Mouse (Mus musculus): Measurements from ENCODE around the gene Lrch1. TPM values are rescaled to one million over a fixed set of nuclear protein-coding genes. Genes with fewer than 3 reads are reported as not detected.

Gene Lrch1
- total RNA-seq, 1 experiment, result 3.3 TPM

- no peak overlapping the region for H3K4me3 ChIP-seq (ENCODE audit: insufficient read depth in 1 of 2, low read depth in 1 of 2, low read length in 2 of 2, poor library complexity in 1 of 2, severe bottlenecking in 1 of 2)
- TF ChIP-seq MAFK (IDR thresholded peaks at IDR 0.05; ENCODE audit: insufficient read depth, low read depth, low read length) (no peak), HCFC1 (IDR thresholded peaks at IDR 0.05; ENCODE audit: borderline replicate concordance, insufficient read depth, low read length) (no peak), ZC3H11A (IDR thresholded peaks at IDR 0.05; ENCODE audit: borderline replicate concordance, low read depth, low read length) (no peak), ZNF384 (IDR thresholded peaks at IDR 0.05; ENCODE audit: low read depth, low read length) (no peak), CHD2 (IDR thresholded peaks at IDR 0.05; ENCODE audit: low read depth, low read length) (no peak)
These were observed 94.5 kb downstream of the Lrch1 start for GRCm38 (mm10) chr14:74852965-74853758.

GRCm38 (mm10) chr14:74851866-74852265, 95.8 kb downstream of the Lrch1 start:
- in situ Hi-C loops (cut with MboI; ENCODE audit: low sequenced_read_pairs in 2 of 2, unreplicated experiment in 2 of 2), result no loop called here

More at GRCm38 (mm10) chr14:74852965-74853758, 94.5 kb downstream of the Lrch1 start:
- in situ Hi-C loops (cut with MboI; ENCODE audit: low sequenced_read_pairs in 2 of 2, unreplicated experiment in 2 of 2), result no loop called here
- no peaks in the 10 kb centered on the region for H3K9me3 ChIP-seq (ENCODE audit: control insufficient read depth, insufficient read depth, low read depth, low read length)
- no peaks in the 10 kb centered on the region for H3K36me3 ChIP-seq (ENCODE audit: control insufficient read depth, insufficient read depth, low read length, poor library complexity, severe bottlenecking)
- H3K9ac ChIP-seq (ENCODE audit: insufficient read depth, low read depth, low read length, poor library complexity, severe bottlenecking), result no peak overlapping the region
- H3K4me1 ChIP-seq (ENCODE audit: control insufficient read depth in 2 of 2, insufficient read depth in 2 of 2, low read length in 2 of 2, poor library complexity in 1 of 2), result peaks cover 0 to 1% of the 10 kb centered on the region in 2 experiments; a peak in 1 of 4 replicates
- no peak for DNase-seq (ENCODE audit: low read depth, low spot score)
- H3K27ac ChIP-seq (ENCODE audit: insufficient read depth, low read depth, low read length, poor library complexity, severe bottlenecking), result no peak overlapping the region

GRCm38 (mm10) chr14:74849020-74849419, 98.7 kb downstream of the Lrch1 start:
- no peak overlapping the region for H3K27ac ChIP-seq (ENCODE audit: insufficient read depth, low read depth, low read length, poor library complexity, severe bottlenecking)
- in situ Hi-C loops (cut with MboI; ENCODE audit: low sequenced_read_pairs in 2 of 2, unreplicated experiment in 2 of 2), result no loop called here
- H3K9me3 ChIP-seq (ENCODE audit: control insufficient read depth, insufficient read depth, low read depth, low read length), result no peaks in the 10 kb centered on the region
- no peak overlapping the region for H3K4me3 ChIP-seq (ENCODE audit: insufficient read depth in 1 of 2, low read depth in 1 of 2, low read length in 2 of 2, poor library complexity in 1 of 2, severe bottlenecking in 1 of 2)
- no peak for DNase-seq (ENCODE audit: low read depth, low spot score)
- H3K4me1 ChIP-seq (ENCODE audit: control insufficient read depth in 2 of 2, insufficient read depth in 2 of 2, low read length in 2 of 2, poor library complexity in 1 of 2), result peaks cover 0 to 1% of the 10 kb centered on the region in 2 experiments; a peak in 1 of 4 replicates
- no peaks in the 10 kb centered on the region for H3K36me3 ChIP-seq (ENCODE audit: control insufficient read depth, insufficient read depth, low read length, poor library complexity, severe bottlenecking)
- no peak overlapping the region for H3K9ac ChIP-seq (ENCODE audit: insufficient read depth, low read depth, low read length, poor library complexity, severe bottlenecking)
- no peak for TF ChIP-seq CHD2 (IDR thresholded peaks at IDR 0.05; ENCODE audit: low read depth, low read length)
- TF ChIP-seq ZNF384 (IDR thresholded peaks at IDR 0.05; ENCODE audit: low read depth, low read length), result no peak
- TF ChIP-seq HCFC1 (IDR thresholded peaks at IDR 0.05; ENCODE audit: borderline replicate concordance, insufficient read depth, low read length), result no peak
- TF ChIP-seq ZC3H11A (IDR thresholded peaks at IDR 0.05; ENCODE audit: borderline replicate concordance, low read depth, low read length), result no peak

More at GRCm38 (mm10) chr14:74851866-74852265, 95.8 kb downstream of the Lrch1 start:
- no peak overlapping the region for H3K4me3 ChIP-seq (ENCODE audit: insufficient read depth in 1 of 2, low read depth in 1 of 2, low read length in 2 of 2, poor library complexity in 1 of 2, severe bottlenecking in 1 of 2)
- no peak for TF ChIP-seq CHD2 (IDR thresholded peaks at IDR 0.05; ENCODE audit: low read depth, low read length)
- no peak for TF ChIP-seq HCFC1 (IDR thresholded peaks at IDR 0.05; ENCODE audit: borderline replicate concordance, insufficient read depth, low read length)
- no peak for TF ChIP-seq MAFK (IDR thresholded peaks at IDR 0.05; ENCODE audit: insufficient read depth, low read depth, low read length)
- no peak for TF ChIP-seq ZNF384 (IDR thresholded peaks at IDR 0.05; ENCODE audit: low read depth, low read length)
- TF ChIP-seq ZC3H11A (IDR thresholded peaks at IDR 0.05; ENCODE audit: borderline replicate concordance, low read depth, low read length), result no peak
- no peak overlapping the region for H3K27ac ChIP-seq (ENCODE audit: insufficient read depth, low read depth, low read length, poor library complexity, severe bottlenecking)
- no peaks in the 10 kb centered on the region for H3K36me3 ChIP-seq (ENCODE audit: control insufficient read depth, insufficient read depth, low read length, poor library complexity, severe bottlenecking)
- H3K9ac ChIP-seq (ENCODE audit: insufficient read depth, low read depth, low read length, poor library complexity, severe bottlenecking), result no peak overlapping the region
- no peak for DNase-seq (ENCODE audit: low read depth, low spot score)
- no peaks in the 10 kb centered on the region for H3K9me3 ChIP-seq (ENCODE audit: control insufficient read depth, insufficient read depth, low read depth, low read length)
- H3K4me1 ChIP-seq (ENCODE audit: control insufficient read depth in 2 of 2, insufficient read depth in 2 of 2, low read length in 2 of 2, poor library complexity in 1 of 2), result peaks cover 0 to 1% of the 10 kb centered on the region in 2 experiments; a peak in 1 of 4 replicates

- TF ChIP-seq CHD2 (IDR thresholded peaks at IDR 0.05; ENCODE audit: low read depth, low read length), result no peak
- no peak for TF ChIP-seq HCFC1 (IDR thresholded peaks at IDR 0.05; ENCODE audit: borderline replicate concordance, insufficient read depth, low read length)
- no peak for TF ChIP-seq ZC3H11A (IDR thresholded peaks at IDR 0.05; ENCODE audit: borderline replicate concordance, low read depth, low read length)
- no peaks in the 10 kb centered on the region; a peak in 1 of 4 replicates for H3K4me1 ChIP-seq (ENCODE audit: control insufficient read depth in 2 of 2, insufficient read depth in 2 of 2, low read length in 2 of 2, poor library complexity in 1 of 2)
- H3K9ac ChIP-seq (ENCODE audit: insufficient read depth, low read depth, low read length, poor library complexity, severe bottlenecking), result no peak overlapping the region
- H3K9me3 ChIP-seq (ENCODE audit: control insufficient read depth, insufficient read depth, low read depth, low read length), result no peaks in the 10 kb centered on the region
- H3K27ac ChIP-seq (ENCODE audit: insufficient read depth, low read depth, low read length, poor library complexity, severe bottlenecking), result no peak overlapping the region
- DNase-seq (ENCODE audit: low read depth, low spot score), result no peak
- in situ Hi-C loops (cut with MboI; ENCODE audit: low sequenced_read_pairs in 2 of 2, unreplicated experiment in 2 of 2), result no loop called here
- no peaks in the 10 kb centered on the region for H3K36me3 ChIP-seq (ENCODE audit: control insufficient read depth, insufficient read depth, low read length, poor library complexity, severe bottlenecking)
- H3K4me3 ChIP-seq (ENCODE audit: insufficient read depth in 1 of 2, low read depth in 1 of 2, low read length in 2 of 2, poor library complexity in 1 of 2, severe bottlenecking in 1 of 2), result no peak overlapping the region
These were observed 99.5 kb downstream of the Lrch1 start for GRCm38 (mm10) chr14:74848224-74848623.

All from ES-E14 (cell line).